Comparison of ENCODE assay signal across 11 mouse cellular contexts in the genomic region with DNA sequence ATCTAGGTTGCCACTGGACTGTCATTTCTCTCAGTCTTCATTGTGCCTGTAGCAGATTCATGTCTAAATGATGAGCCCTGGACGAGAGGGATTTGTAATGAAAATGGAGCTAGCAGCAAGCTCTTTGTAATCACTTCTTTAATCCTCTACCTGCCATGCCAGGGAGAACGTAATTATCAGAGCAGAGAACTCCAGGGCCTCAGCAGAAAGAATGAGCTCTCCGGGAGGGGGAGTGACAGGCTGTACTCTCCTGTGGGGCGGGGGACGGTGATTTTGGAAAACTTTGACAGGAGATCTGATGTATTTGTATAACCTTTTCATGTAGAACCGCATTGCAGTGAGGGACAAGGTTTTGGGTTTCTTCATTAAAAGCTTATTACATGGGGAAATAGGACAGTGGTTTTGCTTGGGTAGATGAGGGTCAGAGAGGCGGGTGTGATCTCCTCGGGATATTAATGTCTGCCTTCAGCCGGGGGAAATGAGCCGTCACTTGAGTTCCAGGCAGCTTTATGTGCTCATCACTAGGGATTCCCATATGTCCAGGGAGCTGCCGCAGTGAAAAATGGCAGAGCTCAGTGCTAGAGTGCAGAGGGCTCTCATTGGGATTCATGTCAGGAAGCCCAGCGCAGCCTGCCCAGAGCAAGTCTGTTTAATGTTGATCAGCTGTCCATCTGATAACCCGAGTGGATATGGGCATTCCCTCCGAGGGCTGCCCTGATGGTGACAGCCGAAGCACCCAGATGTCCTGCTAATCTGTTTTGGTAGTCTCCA.
A peak's percentile ranks its signal among the peaks of the same experiment; 100 is the strongest.
DNase-seq lines count a peak whose midpoint lies in the region; ATAC-seq lines count a peak whose summit lies in the region.
"Had no signal": no experiment of that assay in that cellular context is flagged by ENCODE, and none has a peak within 500 bp of the region (broad histone marks: within the 10 kb centered on the region; RNA-seq: fewer than 3 reads in every experiment).

No protein-coding gene starts in this region.

- no peak overlapping the region for H3K9ac ChIP-seq in embryonic facial prominence, embryonic 14.5 days (ENCODE audit: low read depth, low read length)
- no peak overlapping the region for H3K9ac ChIP-seq in hindbrain, embryonic 16.5 days (ENCODE audit: low read depth, low read length)
- H3K9ac ChIP-seq: limb, embryonic 15.5 days had no signal

- H3K4me2 ChIP-seq in embryonic facial prominence, embryonic 14.5 days (ENCODE audit: low read depth, low read length) = peak overlapping the region; percentile 23; the same call in 1 of the 2 replicates
- H3K4me2 ChIP-seq in hindbrain, embryonic 16.5 days (ENCODE audit: low read length) = peak overlapping the region; percentile 31
- H3K4me2 ChIP-seq: limb, embryonic 15.5 days had no signal

- H3K4me3 ChIP-seq in embryonic facial prominence, embryonic 14.5 days (ENCODE audit: low read depth, low read length) = no peak overlapping the region
- H3K4me3 ChIP-seq in hindbrain, embryonic 16.5 days (ENCODE audit: low read length) = no peak overlapping the region
- H3K4me3 ChIP-seq: limb, embryonic 15.5 days had no signal

- 22% methylated on average over 15 of the region's 15 CpGs for WGBS in embryonic facial prominence, embryonic 14.5 days
- WGBS in hindbrain, embryonic 16.5 days = 16% methylated on average over 15 of the region's 15 CpGs

- peaks cover 9% of the 10 kb centered on the region; the same call in 1 of the 2 replicates for H3K4me1 ChIP-seq in embryonic facial prominence, embryonic 14.5 days (ENCODE audit: control insufficient read depth, insufficient read depth, low read length)
- peaks cover 21% of the 10 kb centered on the region for H3K4me1 ChIP-seq in hindbrain, embryonic 16.5 days (ENCODE audit: control insufficient read depth, insufficient read depth, low read depth, low read length)

- H3K36me3 ChIP-seq in embryonic facial prominence, embryonic 14.5 days (ENCODE audit: control insufficient read depth, insufficient read depth, low read length) = no peaks in the 10 kb centered on the region
- H3K36me3 ChIP-seq in hindbrain, embryonic 16.5 days (ENCODE audit: control insufficient read depth, insufficient read depth, low read length) = no peaks in the 10 kb centered on the region
- H3K36me3 ChIP-seq: G1E; limb, embryonic 15.5 days had no signal

- 0 out of 2 replicates have a peak overlapping the region, but pooled peaks have one; percentile 11 for H3K27ac ChIP-seq in embryonic facial prominence, embryonic 14.5 days (replicated peaks; ENCODE audit: low read depth, low read length)
- peak overlapping the region; percentile 55 for H3K27ac ChIP-seq in hindbrain, embryonic 16.5 days (ENCODE audit: low read depth, low read length)
- H3K27ac ChIP-seq: limb, embryonic 15.5 days had no signal

- intact Hi-C loops in left cerebral cortex, postnatal 4 days (cut with DNase I) = no loop called here
- intact Hi-C loops in left cerebral cortex, postnatal 36 days (cut with DNase I) = no loop called here

- ATAC-seq in embryonic facial prominence, embryonic 14.5 days (ENCODE audit: low read depth) = peak; percentile 50; the same call in 1 of the 2 replicates
- ATAC-seq in hindbrain, embryonic 16.5 days = peak; percentile 83

- no peaks in the 10 kb centered on the region for H3K9me3 ChIP-seq in embryonic facial prominence, embryonic 14.5 days (ENCODE audit: control insufficient read depth, low read length)
- no peaks in the 10 kb centered on the region for H3K9me3 ChIP-seq in hindbrain, embryonic 16.5 days (ENCODE audit: control insufficient read depth, low read length)
- H3K9me3 ChIP-seq: G1E; limb, embryonic 15.5 days had no signal

- DNase-seq in left cerebral cortex, postnatal 4 days = peak; percentile 47
- DNase-seq in left cerebral cortex, postnatal 36 days (ENCODE audit: low spot score in 2 of 2) = no peak
- DNase-seq in embryonic facial prominence, embryonic 14.5 days (ENCODE audit: low spot score) = no peak
- peak; percentile 38 for DNase-seq in retina, embryonic 14.5 days (ENCODE audit: low spot score)
- no peak for DNase-seq in spleen, postnatal 36 days (ENCODE audit: low spot score in 2 of 2)
- no peak for DNase-seq in ovary, postnatal 14 days (ENCODE audit: low spot score)
- DNase-seq: adrenal gland, adult 8-10 months; kidney, postnatal 36 days had no signal

- H3K27me3 ChIP-seq in embryonic facial prominence, embryonic 14.5 days (replicated peaks; ENCODE audit: control insufficient read depth, insufficient read depth, low read length) = no peaks in the 10 kb centered on the region
- no peaks in the 10 kb centered on the region for H3K27me3 ChIP-seq in hindbrain, embryonic 16.5 days (replicated peaks; ENCODE audit: control insufficient read depth, insufficient read depth, low read length)
- H3K27me3 ChIP-seq: limb, embryonic 15.5 days had no signal

Comparison
In these comparisons a context has a peak if more than half of its experiments do, and no peak if none do; other contexts are left out.
1. DNase-seq: peak in left cerebral cortex, postnatal 4 days (single experiment) and retina, embryonic 14.5 days (single experiment); none in left cerebral cortex, postnatal 36 days (0 of 2), embryonic facial prominence, embryonic 14.5 days (single experiment), spleen, postnatal 36 days (0 of 2) and ovary, postnatal 14 days (single experiment).